Mouse (Mus musculus): Measurements from ENCODE around the gene Olfr1026.

The Olfr1026 gene
- long read RNA-seq, experiment 1: 0 reads
- long read RNA-seq, experiment 2: 0 reads

GRCm38 (mm10) chr2:85921258-85921657, at the start of gene Olfr1026:
Gene Olfr1026 (plus strand): TSS chr2:85921558.
- intact Hi-C loops (cut with DNase I): no loop called here

GRCm38 (mm10) chr2:85885340-85885739, 36.0 kb upstream of the Olfr1026 start, which contains the start of gene Olfr1023:
Gene Olfr1023 (plus strand): TSS chr2:85885640.
- intact Hi-C loops (cut with DNase I): no loop called here

GRCm38 (mm10) chr2:85904952-85905351, 16.4 kb upstream of the Olfr1026 start, which contains the start of gene Olfr1024:
Gene Olfr1024 (minus strand): TSS chr2:85905052.
- intact Hi-C loops (cut with DNase I): no loop called here

- intact Hi-C loops (cut with DNase I): no loop called here
Observed at GRCm38 (mm10) chr2:85913197-85913596, 8.2 kb upstream of the Olfr1026 start.

- intact Hi-C loops (cut with DNase I): no loop called here
Observed at GRCm38 (mm10) chr2:85914893-85915292, 6.5 kb upstream of the Olfr1026 start, which contains the start of gene Olfr1025-ps1. Gene Olfr1025-ps1 (plus strand): TSS chr2:85915193.

- intact Hi-C loops (cut with DNase I): no loop called here
Observed at GRCm38 (mm10) chr2:85950137-85950536, 28.8 kb downstream of the Olfr1026 start, which contains the start of gene Olfr1028. Gene Olfr1028 (plus strand): TSS chr2:85950437.

GRCm38 (mm10) chr2:85973595-85973994, 52.2 kb downstream of the Olfr1026 start, which contains the start of gene Olfr1029:
Gene Olfr1029 (plus strand): TSS chr2:85973895.
- intact Hi-C loops (cut with DNase I): no loop called here
